23 mouse cellular contexts compared by ENCODE assay signal in the genomic region with DNA sequence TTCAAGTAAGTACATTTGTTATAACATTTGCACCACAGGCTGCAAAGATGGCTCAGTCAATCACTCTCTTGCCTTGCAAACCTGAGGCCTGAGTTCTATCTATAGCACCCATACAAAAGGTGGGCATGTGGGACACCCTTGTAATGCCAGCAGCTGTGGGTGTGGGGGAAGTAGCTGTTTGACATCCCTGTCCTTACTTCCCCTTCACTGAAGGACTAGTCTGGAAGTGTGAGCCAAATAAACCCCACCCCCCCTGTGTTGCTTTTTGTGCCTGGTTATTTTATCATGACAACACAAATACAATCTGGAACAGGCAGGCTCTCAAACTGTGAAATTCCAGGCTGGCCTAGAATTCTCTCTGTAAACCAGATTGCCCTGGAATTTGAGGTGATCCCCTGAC. TPM values are rescaled to one million over a fixed set of nuclear protein-coding genes. Genes with fewer than 3 reads are reported as not detected.
A peak's percentile ranks its signal among the peaks of the same experiment; 100 is the strongest.
DNase-seq lines count a peak whose midpoint lies in the region; ATAC-seq and TF ChIP-seq lines count a peak whose summit lies in the region.
"Had no signal": no experiment of that assay in that cellular context is flagged by ENCODE, and none has a peak within 500 bp of the region (broad histone marks: within the 10 kb centered on the region; RNA-seq: fewer than 3 reads in every experiment).

No protein-coding gene starts in this region.

- peaks cover 15% of the 10 kb centered on the region for H3K4me1 ChIP-seq in heart, embryonic 13.5 days
- H3K4me1 ChIP-seq in heart, postnatal 0 days (ENCODE audit: control insufficient read depth, insufficient read depth) = peaks cover 7% of the 10 kb centered on the region; the same call in 1 of the 2 replicates
- H3K4me1 ChIP-seq: embryonic facial prominence, embryonic 13.5 days; forebrain, embryonic 12.5 days; hindbrain, embryonic 10.5 days; intestine, embryonic 15.5 days had no signal

- no peak overlapping the region for H3K9ac ChIP-seq in heart, embryonic 13.5 days
- no peak overlapping the region for H3K9ac ChIP-seq in heart, postnatal 0 days (replicated peaks; ENCODE audit: low read depth, low read length)
- H3K9ac ChIP-seq: embryonic facial prominence, embryonic 13.5 days; forebrain, embryonic 12.5 days; hindbrain, embryonic 14.5 days; intestine, embryonic 15.5 days had no signal

- no peaks in the 10 kb centered on the region for H3K36me3 ChIP-seq in heart, embryonic 13.5 days
- H3K36me3 ChIP-seq in heart, postnatal 0 days (replicated peaks; ENCODE audit: control insufficient read depth, insufficient read depth, low read length) = no peaks in the 10 kb centered on the region
- H3K36me3 ChIP-seq: embryonic facial prominence, embryonic 13.5 days; forebrain, embryonic 12.5 days; hindbrain, embryonic 10.5 days; intestine, embryonic 15.5 days had no signal

- H3K27me3 ChIP-seq in heart, embryonic 13.5 days (replicated peaks) = no peaks in the 10 kb centered on the region
- no peaks in the 10 kb centered on the region for H3K27me3 ChIP-seq in heart, postnatal 0 days (ENCODE audit: control insufficient read depth, insufficient read depth, low read length)
- H3K27me3 ChIP-seq: embryonic facial prominence, embryonic 13.5 days; forebrain, embryonic 12.5 days; intestine, embryonic 15.5 days had no signal

- intact Hi-C loops in heart, postnatal 25 days (cut with DNase I) = loop anchor here (10.0 kb wide), 1 partner anchor 75 kb away; no protein-coding TSS in a partner anchor

- no peak for ATAC-seq in heart, embryonic 13.5 days (ENCODE audit: extremely low read depth, insufficient number of reproducible peaks, low FRiP score, low TSS enrichment)
- ATAC-seq in heart, postnatal 0 days (ENCODE audit: insufficient read depth, low read depth) = peak; percentile 87
- ATAC-seq in activated CD4-positive, CD25-positive, alpha-beta regulatory T cell, adult 4 months = no peak
- ATAC-seq: forebrain, embryonic 16.5 days; intestine, embryonic 15.5 days had no signal

- TF ChIP-seq EP300 in heart, postnatal 0 days (IDR thresholded peaks at IDR 0.05; ENCODE audit: low read depth) = no peak

- no peak overlapping the region for H3K4me2 ChIP-seq in heart, embryonic 13.5 days
- H3K4me2 ChIP-seq in heart, postnatal 0 days (ENCODE audit: low read depth, low read length) = no peak overlapping the region
- H3K4me2 ChIP-seq: embryonic facial prominence, embryonic 13.5 days; forebrain, embryonic 12.5 days; hindbrain, embryonic 14.5 days; intestine, embryonic 15.5 days had no signal

- H3K9me3 ChIP-seq in heart, embryonic 13.5 days = peaks cover 12% of the 10 kb centered on the region
- peaks cover 7% of the 10 kb centered on the region; the same call in 1 of the 2 replicates for H3K9me3 ChIP-seq in heart, postnatal 0 days (replicated peaks; ENCODE audit: control insufficient read depth, low read length)
- H3K9me3 ChIP-seq: embryonic facial prominence, embryonic 13.5 days; forebrain, embryonic 12.5 days; intestine, embryonic 15.5 days had no signal

- DNase-seq in heart, postnatal 25 days (ENCODE audit: low spot score) = no peak
- DNase-seq in heart, postnatal 0 days (ENCODE audit: low spot score) = peak; percentile 64
- DNase-seq in heart, adult 18-20 months = no peak
- peak; percentile 25 for DNase-seq in MEL-GATA-1-ER (ENCODE audit: extremely low read depth, low read depth)
- no peak for DNase-seq in adrenal gland, adult (ENCODE audit: inconsistent age in 2 of 2, low spot score in 1 of 2)
- DNase-seq: adrenal gland, postnatal 10 days; cerebellum, adult 11-12 months; cerebellum, adult 9-10 months; cerebellum, postnatal 25 days; gastrocnemius, postnatal 14 days; kidney, adult 18-20 months had no signal

- H3K27ac ChIP-seq in heart, embryonic 13.5 days (replicated peaks) = 0 out of 2 replicates have a peak overlapping the region, but pooled peaks have one; percentile 3
- peak overlapping the region; percentile 36; the same call in 1 of the 2 replicates for H3K27ac ChIP-seq in heart, postnatal 0 days (ENCODE audit: low read depth)
- H3K27ac ChIP-seq: embryonic facial prominence, embryonic 13.5 days; forebrain, embryonic 12.5 days; hindbrain, embryonic 10.5 days; hindbrain, embryonic 14.5 days; intestine, embryonic 15.5 days had no signal

- H3K4me3 ChIP-seq in heart, embryonic 13.5 days = no peak overlapping the region
- no peak overlapping the region for H3K4me3 ChIP-seq in heart, postnatal 0 days (ENCODE audit: low read depth, low read length)
- H3K4me3 ChIP-seq: embryonic facial prominence, embryonic 13.5 days; forebrain, embryonic 12.5 days; hindbrain, embryonic 10.5 days; intestine, embryonic 15.5 days had no signal

- no peak for TF ChIP-seq CTCF in heart, postnatal 0 days (IDR thresholded peaks at IDR 0.05; ENCODE audit: low read depth)

RNA-seq across cellular contexts. Expression of a gene that starts 8.0 kb away (rescaled TPM):
- polyA plus RNA-seq in heart, embryonic 13.5 days (2015; fragmentation: Nextera tagmentation; extraction: Ambion mirVana) = not detected in 2 replicates
- total RNA-seq in heart, postnatal 25 days (2021) = not detected
- total RNA-seq in heart, postnatal 0 days (2014; rRNA removed; ENCODE audit: low replicate concordance) = not detected in 2 replicates
- polyA plus RNA-seq in heart, postnatal 0 days (2015; fragmentation: Nextera tagmentation; extraction: Ambion mirVana) = 0.12 TPM in 1 of 2 replicates, not detected in the other
- total RNA-seq in heart, adult 18-20 months (2021) = under 1 TPM in 1 of 2 experiments, not detected in 1; 0.57 TPM
- not detected for polyA plus RNA-seq in activated CD4-positive, CD25-positive, alpha-beta regulatory T cell, adult 4 months (2017; shearing (Covaris generic))
- total RNA-seq: gastrocnemius, adult 18-20 months; gastrocnemius, postnatal 14 days; heart, postnatal 10 days had no signal
- polyA plus RNA-seq: frontal cortex, adult 2 months had no signal

RNA-seq across cellular contexts. Expression of a gene that starts 17.3 kb away (rescaled TPM):
- polyA plus RNA-seq in heart, embryonic 13.5 days (2015; fragmentation: Nextera tagmentation; extraction: Ambion mirVana) = 0.45 and 1.1 TPM in 2 replicates
- total RNA-seq in heart, postnatal 25 days (2021) = not detected
- 0.04 TPM in 1 of 2 replicates, not detected in the other for total RNA-seq in heart, postnatal 0 days (2014; rRNA removed; ENCODE audit: low replicate concordance)
- 0.19 and 0.20 TPM in 2 replicates for polyA plus RNA-seq in heart, postnatal 0 days (2015; fragmentation: Nextera tagmentation; extraction: Ambion mirVana)
- total RNA-seq in heart, adult 18-20 months (2021) = under 1 TPM in 1 of 2 experiments, not detected in 1; 0.41 TPM
- polyA plus RNA-seq in activated CD4-positive, CD25-positive, alpha-beta regulatory T cell, adult 4 months (2017; shearing (Covaris generic)) = 1 to 10 TPM; 3.4 to 5.1 TPM
- total RNA-seq: gastrocnemius, adult 18-20 months; gastrocnemius, postnatal 14 days; heart, postnatal 10 days had no signal
- polyA plus RNA-seq: C2C12; frontal cortex, adult 2 months had no signal

RNA-seq across cellular contexts. Expression of a gene that starts 49.7 kb away (rescaled TPM):
- polyA plus RNA-seq in heart, embryonic 13.5 days (2015; fragmentation: Nextera tagmentation; extraction: Ambion mirVana) = 0.42 and 0.57 TPM in 2 replicates
- under 1 TPM in 1 of 2 experiments, not detected in 1; 0.42 TPM for total RNA-seq in heart, postnatal 25 days (2021)
- total RNA-seq in heart, postnatal 0 days (2014; rRNA removed; ENCODE audit: low replicate concordance) = not detected in 2 replicates
- polyA plus RNA-seq in heart, postnatal 0 days (2015; fragmentation: Nextera tagmentation; extraction: Ambion mirVana) = 0.14 and 0.21 TPM in 2 replicates
- under 1 TPM in 1 of 2 experiments, not detected in 1; 0.57 TPM for total RNA-seq in heart, adult 18-20 months (2021)
- polyA plus RNA-seq in activated CD4-positive, CD25-positive, alpha-beta regulatory T cell, adult 4 months (2017; shearing (Covaris generic)) = 10 to 100 TPM in 1 of 2 experiments, 1 to 10 TPM in 1; 5.6 to 11.7 TPM
- total RNA-seq: gastrocnemius, adult 18-20 months had no signal
- polyA plus RNA-seq: forebrain, embryonic 16.5 days; frontal cortex, adult 2 months had no signal

Comparison
In these comparisons a context has a peak if more than half of its experiments do, and no peak if none do; other contexts are left out.
1. DNase-seq: peak in heart, postnatal 0 days (single experiment) and MEL-GATA-1-ER (single experiment); none in heart, postnatal 25 days (single experiment), heart, adult 18-20 months (0 of 2) and adrenal gland, adult (0 of 2).